ENCODE assay signal across 9 mouse cellular contexts in the genomic region with DNA sequence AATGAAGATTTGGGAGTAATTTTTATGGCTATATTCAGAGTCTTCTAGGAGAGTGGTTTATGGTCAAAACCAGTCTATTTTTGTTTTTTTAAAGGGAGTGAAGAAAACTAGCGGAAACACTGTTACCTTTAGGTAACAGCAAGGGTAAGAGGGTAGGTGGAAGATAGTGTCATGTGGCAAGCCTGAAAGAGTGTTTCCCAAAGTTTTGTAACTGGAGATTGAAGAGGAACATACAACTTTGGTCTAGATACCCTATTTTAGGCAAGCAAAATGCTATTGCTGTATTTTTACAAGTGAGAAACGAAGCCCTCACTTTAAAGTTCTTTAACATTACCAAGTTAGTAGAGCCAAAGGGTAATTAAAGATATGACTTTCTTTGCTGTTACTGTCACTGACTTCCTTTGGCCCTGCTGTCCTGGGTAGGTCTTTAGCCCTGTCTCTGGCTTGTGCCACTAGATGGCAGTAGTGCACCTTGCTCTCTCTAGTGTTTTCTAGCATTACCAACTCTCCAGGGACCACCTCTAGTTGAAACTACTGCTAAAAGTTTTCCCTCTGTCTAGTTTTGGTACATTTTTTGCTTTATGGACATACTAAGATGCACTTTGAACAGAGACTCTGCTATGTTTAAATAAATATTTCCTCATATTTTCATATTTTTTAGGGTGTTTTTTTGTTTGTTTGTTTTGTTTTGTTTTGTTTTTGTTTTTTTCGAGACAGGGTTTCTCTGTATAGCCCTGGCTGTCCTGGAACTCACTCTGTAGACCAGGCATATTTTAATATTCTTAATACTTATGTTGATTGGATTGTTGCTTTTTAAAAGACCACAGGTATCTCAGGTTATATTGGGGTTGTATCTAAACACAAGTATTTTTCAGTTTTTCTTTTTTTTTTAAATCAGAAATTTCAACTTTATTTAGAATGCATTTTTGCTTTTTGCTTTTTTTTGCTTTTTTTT.
DNase-seq lines count a peak whose midpoint lies in the region; ATAC-seq and TF ChIP-seq lines count a peak whose summit lies in the region.
"Had no signal": no experiment of that assay in that cellular context is flagged by ENCODE, and none has a peak within 500 bp of the region (broad histone marks: within the 10 kb centered on the region; RNA-seq: fewer than 3 reads in every experiment).

No protein-coding gene starts in this region.

- H3K9me3 ChIP-seq in G1E (replicated peaks) = no peaks in the 10 kb centered on the region
- no peaks in the 10 kb centered on the region for H3K9me3 ChIP-seq in forebrain, embryonic 16.5 days (ENCODE audit: control insufficient read depth, low read length)
- H3K9me3 ChIP-seq in hindbrain, embryonic 11.5 days (ENCODE audit: control insufficient read depth, low read length) = no peaks in the 10 kb centered on the region
- H3K9me3 ChIP-seq: limb, embryonic 13.5 days had no signal

- DNase-seq in G1E (ENCODE audit: low spot score) = peak; percentile 12
- peak; percentile 92 for DNase-seq in hindbrain, embryonic 11.5 days (ENCODE audit: low spot score)
- peak; percentile 89 to 90 for DNase-seq in layer of hippocampus, postnatal 10 days (ENCODE audit: low spot score in 2 of 2)
- peak; percentile 91 for DNase-seq in lung, postnatal 14 days
- peak; percentile 88 for DNase-seq in retina, postnatal 1 day
- peak; percentile 68 to 76 for DNase-seq in thymus, postnatal 36 days

- no peak overlapping the region for H3K9ac ChIP-seq in forebrain, embryonic 16.5 days (replicated peaks; ENCODE audit: low read depth, low read length)
- no peak overlapping the region for H3K9ac ChIP-seq in hindbrain, embryonic 11.5 days (ENCODE audit: low read depth, low read length)
- H3K9ac ChIP-seq: limb, embryonic 13.5 days had no signal

- WGBS in forebrain, embryonic 16.5 days = 59% methylated on average over 3 of the region's 3 CpGs
- 61% methylated on average over 3 of the region's 3 CpGs for whole genome bisulfite sequencing in hindbrain, embryonic 11.5 days

- TF ChIP-seq CTCF in G1E (IDR thresholded peaks at IDR 0.05; ENCODE audit: low read depth, low read length) = peak; percentile 84

- H3K4me1 ChIP-seq in G1E (ENCODE audit: insufficient read depth, low read depth, low read length) = no peaks in the 10 kb centered on the region
- H3K4me1 ChIP-seq in forebrain, embryonic 16.5 days (replicated peaks; ENCODE audit: control insufficient read depth, insufficient read depth, low read length) = no peaks in the 10 kb centered on the region
- H3K4me1 ChIP-seq in hindbrain, embryonic 11.5 days (replicated peaks; ENCODE audit: control insufficient read depth, insufficient read depth, low read length) = no peaks in the 10 kb centered on the region
- H3K4me1 ChIP-seq: limb, embryonic 13.5 days had no signal

- no peaks in the 10 kb centered on the region for H3K27me3 ChIP-seq in G1E (ENCODE audit: insufficient read depth, low read length)
- H3K27me3 ChIP-seq in forebrain, embryonic 16.5 days (replicated peaks; ENCODE audit: control insufficient read depth, insufficient read depth, low read length) = no peaks in the 10 kb centered on the region
- no peaks in the 10 kb centered on the region for H3K27me3 ChIP-seq in hindbrain, embryonic 11.5 days (ENCODE audit: control insufficient read depth, insufficient read depth, low read length)
- H3K27me3 ChIP-seq: limb, embryonic 13.5 days had no signal

- no peak overlapping the region for H3K4me2 ChIP-seq in forebrain, embryonic 16.5 days (ENCODE audit: low read length)
- no peak overlapping the region for H3K4me2 ChIP-seq in hindbrain, embryonic 11.5 days (replicated peaks; ENCODE audit: low read depth, low read length)
- H3K4me2 ChIP-seq: limb, embryonic 13.5 days had no signal

- peak; percentile 68; the same call in 1 of the 2 replicates for ATAC-seq in G1E (ENCODE audit: extremely low read depth, insufficient number of reproducible peaks, low FRiP score, poor library complexity, severe bottlenecking)
- ATAC-seq in cerebellum, adult (ENCODE audit: insufficient number of reproducible peaks, low FRiP score, low TSS enrichment) = peak; percentile 83
- ATAC-seq in forebrain, embryonic 16.5 days = peak; percentile 92
- ATAC-seq in hindbrain, embryonic 11.5 days (ENCODE audit: low FRiP score) = peak; percentile 67; the same call in 1 of the 2 replicates

- no peak overlapping the region for H3K4me3 ChIP-seq in G1E (ENCODE audit: low read depth, low read length)
- no peak overlapping the region for H3K4me3 ChIP-seq in forebrain, embryonic 16.5 days (replicated peaks; ENCODE audit: low read length)
- H3K4me3 ChIP-seq in hindbrain, embryonic 11.5 days (ENCODE audit: low read depth, low read length) = no peak overlapping the region
- H3K4me3 ChIP-seq: limb, embryonic 13.5 days had no signal

- peaks cover 23% of the 10 kb centered on the region for H3K36me3 ChIP-seq in G1E (replicated peaks)
- H3K36me3 ChIP-seq in forebrain, embryonic 16.5 days (ENCODE audit: control insufficient read depth, insufficient read depth) = no peaks in the 10 kb centered on the region
- H3K36me3 ChIP-seq in hindbrain, embryonic 11.5 days (ENCODE audit: control insufficient read depth, insufficient read depth, low read length) = no peaks in the 10 kb centered on the region

- H3K27ac ChIP-seq in forebrain, embryonic 16.5 days (ENCODE audit: low read length) = no peak overlapping the region
- H3K27ac ChIP-seq in hindbrain, embryonic 11.5 days (ENCODE audit: low read depth, low read length) = no peak overlapping the region
- H3K27ac ChIP-seq: limb, embryonic 13.5 days had no signal

Comparison
In these comparisons a context has a peak if more than half of its experiments do, and no peak if none do; other contexts are left out.
1. DNase-seq: peak in every context shown above with its lines; median percentile 92 in hindbrain, embryonic 11.5 days; 91 in lung, postnatal 14 days; 90 in layer of hippocampus, postnatal 10 days; 88 in retina, postnatal 1 day; 72 in thymus, postnatal 36 days; 12 in G1E.